Mouse (Mus musculus) liver, postnatal 0 days (tissue): ENCODE measurements around the gene Fam243. TPM values are rescaled to one million over a fixed set of nuclear protein-coding genes. Genes with fewer than 3 reads are reported as not detected.

Experiments used
- ATAC-seq: fragments of 200-750 bp; cut with Nextera tagmentation; 2 replicates; pipeline ENCODE4 v1.8.0; 2017; ENCODE audit warnings: mild to moderate bottlenecking, moderate library complexity
- DNase-seq: peaks from one replicate; pipeline ENCODE4 v3.0.0-alpha.2; 2016
- H3K27ac ChIP-seq: fragments of 300-500 bp; sonication (generic); 2 replicates; pipeline ENCODE4 v1.5.1; 2014; ENCODE audit warnings: antibody characterized with exemption, moderate library complexity, mild to moderate bottlenecking, low read depth
- H3K27me3 ChIP-seq: fragments of 300-500 bp; sonication (generic); 2 replicates; pipeline ENCODE4 v1.6.1; 2014; ENCODE audit warnings: low read length, control low read depth, mixed read lengths; ENCODE audit not compliant: insufficient read depth
- H3K36me3 ChIP-seq: fragments of 300-500 bp; sonication (generic); replicated peaks from 2 replicates; pipeline ENCODE4 v1.6.1; 2014; ENCODE audit warnings: mild to moderate bottlenecking, control low read depth, low read length, moderate library complexity, mixed read lengths; ENCODE audit not compliant: insufficient read depth
- H3K4me1 ChIP-seq: fragments of 300-500 bp; sonication (generic); 2 replicates; pipeline ENCODE4 v1.6.1; 2014; ENCODE audit warnings: antibody characterized with exemption, mild to moderate bottlenecking, control low read depth; ENCODE audit not compliant: insufficient read depth
- H3K4me2 ChIP-seq: fragments of 300-500 bp; sonication (generic); 2 replicates; pipeline ENCODE4 v1.6.1; 2014; ENCODE audit warnings: low read depth, mild to moderate bottlenecking, low read length, moderate library complexity, mixed read lengths
- H3K4me3 ChIP-seq: fragments of 300-500 bp; sonication (generic); 2 replicates; pipeline ENCODE4 v1.5.1; 2014; ENCODE audit warnings: low read depth, low read length
- H3K9ac ChIP-seq: fragments of 300-500 bp; sonication (generic); replicated peaks from 2 replicates; pipeline ENCODE4 v1.6.1; 2014; ENCODE audit warnings: mild to moderate bottlenecking, moderate library complexity
- H3K9me3 ChIP-seq: fragments of 300-500 bp; sonication (generic); 2 replicates; pipeline ENCODE4 v1.6.1; 2016; ENCODE audit warnings: mild to moderate bottlenecking, control low read depth, low read length, mixed read lengths
- CTCF ChIP-seq: sonication (generic); IDR thresholded peaks from 2 replicates; pipeline ENCODE4 v1.5.1; 2016; ENCODE audit warnings: antibody characterized with exemption, low read depth
- EP300 ChIP-seq: IDR thresholded peaks from 2 replicates; pipeline ENCODE4 v1.6.1; 2016; ENCODE audit warnings: antibody characterized with exemption, low read depth, mild to moderate bottlenecking
- WGBS: fragments of 180-500 bp; shearing (Covaris S2); extraction: QIAGEN DNeasy Blood & Tissue Kit; methylation state at CpG from one replicate; pipeline ENCODE4 v1.1.7; 2014; ENCODE audit not compliant: insufficient replicate concordance; 5-methylcytosine and 5-hydroxymethylcytosine counted together
- polyA plus RNA-seq: library from polyadenylated mRNA; unstranded; fragments of >200 nt; fragmentation: Nextera tagmentation; extraction: Ambion mirVana; gene quantifications from 2 replicates; pipeline ENCODE4 v1.2.1, GENCODE M21; 2015

Gene Fam243
- polyA plus RNA-seq, 1 experiment from 2014 or later, result not detected

DNA sequence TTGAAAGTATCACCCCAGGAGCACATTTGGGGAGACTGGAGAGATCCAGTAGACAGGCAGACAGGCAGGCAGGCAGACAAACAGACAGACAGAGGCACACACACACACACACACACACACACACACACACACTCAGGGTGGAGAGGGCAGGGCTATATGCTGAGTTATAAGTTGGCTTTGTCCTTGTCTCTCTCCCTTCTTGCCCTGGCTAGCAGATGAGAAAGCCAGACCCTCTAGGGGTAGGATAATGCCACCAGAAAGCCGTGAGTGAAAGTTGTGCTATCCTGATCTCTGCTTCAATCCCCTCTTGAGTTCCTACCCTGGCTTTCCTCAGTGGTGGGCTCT, 3.8 kb upstream of the Fam243 start:
- WGBS, result 57% methylated on average over 1 of the region's 1 CpGs
- Histone ChIP-seq H3K9ac (no peak overlapping the region), H3K4me1 (no peaks in the 10 kb centered on the region), H3K27me3 (no peaks in the 10 kb centered on the region), H3K4me2 (no peak overlapping the region), H3K9me3 (no peaks in the 10 kb centered on the region), H3K27ac (no peak overlapping the region), H3K36me3 (no peaks in the 10 kb centered on the region), H3K4me3 (no peak overlapping the region)
- TF ChIP-seq EP300, result no peak
- no peak for TF ChIP-seq CTCF
- no peak for DNase-seq
- no peak for ATAC-seq

DNA sequence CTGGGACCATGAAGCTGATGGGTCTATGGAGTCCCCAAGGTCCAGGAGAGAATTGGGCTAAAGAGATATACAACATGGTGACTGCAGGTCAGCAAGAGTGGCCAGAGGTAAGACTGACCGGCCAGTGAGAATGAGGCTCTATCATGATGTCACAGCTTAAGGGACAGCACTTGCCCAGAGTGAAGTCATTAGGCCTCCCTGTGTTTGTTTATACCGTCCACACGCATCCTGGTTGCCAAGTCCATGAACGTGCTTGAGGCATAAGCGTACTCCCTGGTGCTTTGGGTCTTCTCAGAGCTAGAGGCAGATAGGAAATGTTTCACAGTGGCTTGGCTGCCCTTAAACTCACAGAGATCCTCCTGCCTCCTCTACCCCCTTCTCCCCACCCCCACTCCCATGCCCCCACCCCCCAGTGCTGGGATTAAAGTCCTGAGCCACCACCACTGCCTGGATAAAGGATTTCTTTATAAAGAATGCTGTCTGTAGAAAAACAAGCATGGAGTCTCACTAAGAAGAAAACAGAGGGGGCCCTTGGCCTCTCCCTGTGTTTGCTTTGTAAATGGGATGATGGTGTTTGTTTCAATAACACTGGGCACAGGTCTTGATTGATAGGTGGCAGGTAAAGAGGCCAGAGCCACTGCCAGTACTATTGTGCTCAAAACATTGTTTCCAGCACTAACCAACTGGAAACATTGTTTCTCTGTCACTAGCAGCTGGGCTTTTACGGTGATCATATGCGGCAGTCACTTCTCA, 3.2 kb upstream of the Fam243 start:
- no peaks in the 10 kb centered on the region for H3K4me1 ChIP-seq
- H3K9me3 ChIP-seq, result no peaks in the 10 kb centered on the region
- H3K27me3 ChIP-seq, result no peaks in the 10 kb centered on the region
- WGBS, result 51% methylated on average over 7 of the region's 7 CpGs
- no peaks in the 10 kb centered on the region for H3K36me3 ChIP-seq
- TF ChIP-seq EP300 (no peak), CTCF (no peak)
- DNase-seq (no peak), ATAC-seq (peak; percentile 76)
- no peak overlapping the region for H3K4me3 ChIP-seq
- H3K9ac ChIP-seq, result no peak overlapping the region
- H3K4me2 ChIP-seq, result no peak overlapping the region
- no peak overlapping the region for H3K27ac ChIP-seq

DNA sequence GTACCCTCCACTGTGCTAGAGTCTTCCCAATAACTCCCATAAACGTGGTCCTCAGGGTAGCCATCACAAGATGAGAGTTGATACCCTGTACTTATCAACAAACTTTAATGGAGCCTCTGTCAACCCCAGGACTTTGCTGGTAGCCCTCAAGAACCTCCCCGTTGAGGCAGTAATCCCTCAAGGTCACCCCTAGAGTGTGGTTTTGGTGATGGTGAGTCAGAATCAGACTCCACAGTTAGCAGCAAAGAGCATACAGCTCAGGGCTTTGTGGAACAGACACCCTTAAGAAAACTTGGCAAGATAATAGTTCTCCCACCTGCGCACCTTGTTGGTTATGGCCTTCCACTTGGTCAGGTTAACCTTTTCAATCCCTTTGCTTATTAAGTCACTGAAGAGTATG, 880 bp downstream of the Fam243 start:
- no peaks in the 10 kb centered on the region for H3K36me3 ChIP-seq
- DNase-seq (no peak), ATAC-seq (no peak)
- no peak overlapping the region for H3K4me3 ChIP-seq
- H3K9me3 ChIP-seq, result no peaks in the 10 kb centered on the region
- no peaks in the 10 kb centered on the region for H3K27me3 ChIP-seq
- WGBS, result 68% methylated on average over 3 of the region's 3 CpGs
- H3K4me2 ChIP-seq, result no peak overlapping the region
- no peaks in the 10 kb centered on the region for H3K4me1 ChIP-seq
- no peak overlapping the region for H3K27ac ChIP-seq
- no peak overlapping the region for H3K9ac ChIP-seq
- no peak for TF ChIP-seq EP300
- no peak for TF ChIP-seq CTCF

DNA sequence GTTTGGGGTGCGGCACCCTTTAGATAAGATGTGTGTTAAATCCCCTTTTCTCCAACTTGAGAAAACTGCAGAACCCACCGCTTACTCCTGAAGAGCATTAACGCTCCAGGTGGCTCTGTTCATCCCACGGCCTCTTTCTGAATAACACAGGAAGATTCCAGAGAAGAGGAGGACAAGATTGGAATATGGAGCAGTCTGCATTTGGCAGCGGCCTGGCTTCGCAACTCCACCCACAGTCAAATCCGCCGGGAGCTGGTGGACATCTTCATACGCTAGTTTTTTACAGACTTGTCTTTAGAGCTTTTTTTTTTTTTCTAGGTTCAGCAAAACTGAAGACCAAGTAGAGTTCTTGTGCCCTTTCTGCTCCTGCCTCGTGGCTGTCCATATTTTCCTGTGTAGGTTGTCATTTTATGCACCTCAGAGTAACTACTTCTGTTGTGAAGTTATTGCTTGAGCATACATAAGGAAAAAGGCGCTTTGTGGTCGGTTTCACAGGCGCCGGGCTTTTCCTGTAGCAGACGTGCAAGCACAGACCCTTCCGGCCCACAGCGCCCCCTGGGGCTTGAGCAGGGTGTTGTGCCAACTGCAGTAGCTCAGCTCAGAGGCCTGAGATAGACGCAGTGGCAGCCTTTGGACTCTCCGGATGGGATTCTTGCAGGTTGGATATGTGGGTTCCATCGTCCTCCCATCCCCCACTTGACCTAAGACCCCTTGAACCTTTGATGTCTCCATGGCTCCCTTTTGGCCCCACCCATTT, 1.7 kb downstream of the Fam243 start:
- no peaks in the 10 kb centered on the region for H3K4me1 ChIP-seq
- ATAC-seq (no peak), DNase-seq (peak; percentile 80)
- H3K4me3 ChIP-seq, result no peak overlapping the region
- WGBS, result 46% methylated on average over 20 of the region's 20 CpGs
- no peak overlapping the region for H3K9ac ChIP-seq
- H3K27ac ChIP-seq, result no peak overlapping the region
- no peaks in the 10 kb centered on the region for H3K36me3 ChIP-seq
- no peak overlapping the region for H3K4me2 ChIP-seq
- no peaks in the 10 kb centered on the region for H3K9me3 ChIP-seq
- no peaks in the 10 kb centered on the region for H3K27me3 ChIP-seq
- TF ChIP-seq CTCF (peak; percentile 72), EP300 (no peak)

DNA sequence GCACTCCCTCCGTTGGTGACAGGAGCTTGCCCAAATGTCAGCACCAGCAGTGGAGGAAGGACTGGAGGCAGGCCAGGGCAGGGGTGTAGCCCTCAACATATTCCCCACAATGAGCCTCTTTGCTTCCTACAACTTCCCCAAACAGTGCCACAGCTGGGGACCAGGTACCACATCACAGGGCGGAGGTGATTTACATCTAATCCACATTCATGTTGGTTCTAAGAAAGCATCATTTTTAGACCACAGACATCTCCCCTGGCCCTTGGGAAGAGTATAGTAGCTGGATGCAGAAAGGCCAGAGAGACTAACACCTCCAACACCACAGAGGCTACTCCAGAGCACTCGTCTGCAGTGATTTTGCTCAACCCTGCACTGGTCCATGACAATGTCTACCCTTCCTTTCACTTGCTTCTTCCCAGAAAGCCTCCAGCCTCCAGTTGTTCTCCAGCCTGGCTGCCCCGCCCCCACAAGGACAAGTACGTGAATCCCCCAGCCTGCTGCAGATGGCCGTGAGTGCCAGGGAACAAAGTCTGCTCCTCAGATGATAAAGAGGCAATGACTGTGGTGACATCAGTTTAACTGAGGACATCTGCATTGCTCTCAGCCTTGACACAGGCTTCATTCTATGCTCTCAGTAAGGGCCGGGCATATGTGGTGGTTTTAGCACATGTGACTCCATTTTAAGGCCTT, 5.0 kb downstream of the Fam243 start:
- Histone ChIP-seq H3K9me3 (no peaks in the 10 kb centered on the region), H3K27me3 (no peaks in the 10 kb centered on the region), H3K4me2 (no peak overlapping the region), H3K27ac (no peak overlapping the region), H3K9ac (no peak overlapping the region), H3K4me3 (no peak overlapping the region), H3K36me3 (peaks cover 4% of the 10 kb centered on the region; the same call in 1 of the 2 replicates), H3K4me1 (no peaks in the 10 kb centered on the region)
- WGBS, result 74% methylated on average over 7 of the region's 7 CpGs
- ATAC-seq (no peak), DNase-seq (no peak)
- TF ChIP-seq EP300 (no peak), CTCF (no peak)
